Mouse (Mus musculus): ENCODE results near the gene Car9.

Car9 gene

DNA sequence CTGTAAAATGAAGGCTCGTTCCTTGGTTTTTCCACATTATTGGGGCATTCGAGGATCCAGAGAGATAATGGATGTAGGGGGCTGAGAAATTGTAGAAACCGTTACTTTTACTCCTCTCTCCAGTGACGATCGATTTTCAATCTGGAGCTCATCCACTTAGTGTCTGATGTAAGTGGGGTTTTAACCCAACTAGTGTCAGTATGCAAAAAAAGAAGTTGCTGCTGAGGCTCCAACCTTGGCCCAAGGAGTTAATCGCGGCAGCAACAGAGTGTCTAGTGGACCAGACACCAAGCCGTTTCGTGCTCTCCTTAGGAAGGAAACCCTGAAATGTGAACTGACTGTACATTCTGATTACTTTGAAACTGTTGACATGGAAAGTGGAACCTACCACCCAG lies 12.9 kb upstream of the Car9 start:
- DNase-seq: peak in 1 of 2 experiments; percentile 42

DNA sequence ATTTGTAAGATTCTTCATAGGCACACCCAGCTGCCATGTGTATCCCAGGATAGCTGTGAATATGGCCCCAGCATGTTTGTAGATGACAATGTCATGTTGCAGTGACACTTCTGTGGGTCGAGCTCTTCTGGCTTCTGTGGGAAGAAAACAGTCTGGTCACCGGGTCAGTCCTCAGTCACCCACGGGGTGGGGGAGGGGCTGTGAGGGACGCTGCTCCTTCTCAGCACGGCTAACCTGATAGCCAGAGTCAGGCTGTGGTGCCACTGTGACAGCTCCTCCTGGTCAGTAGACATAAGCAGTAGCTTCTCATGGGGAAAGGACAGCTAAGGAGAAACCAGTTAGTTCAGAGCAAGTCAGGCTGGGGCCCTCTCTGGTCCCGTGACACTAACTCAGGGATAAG lies 10.2 kb upstream of the Car9 start:
- DNase-seq: no peak

- no peak for DNase-seq
These were observed 9.4 kb upstream of the Car9 start for GRCm38 (mm10) chr4:43497405-43497804.

DNA sequence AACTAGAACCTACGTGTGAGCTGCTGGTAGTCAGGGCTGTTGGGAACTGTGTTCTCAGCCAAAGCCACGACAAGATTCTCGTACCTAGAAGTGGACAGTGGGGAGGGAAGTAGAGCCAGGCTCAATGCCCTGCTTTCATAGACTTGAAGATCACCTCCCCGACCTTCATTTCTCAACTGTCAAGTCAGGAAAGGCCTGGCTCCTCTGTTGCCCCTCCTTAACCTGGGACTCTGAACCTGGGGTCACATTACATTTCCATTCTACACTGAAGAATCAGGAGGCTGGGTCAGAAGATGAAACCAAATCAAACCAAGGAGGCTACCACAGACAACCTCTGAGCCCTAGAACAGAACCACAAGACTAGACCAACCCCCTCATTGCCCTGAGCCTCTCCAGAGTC lies 8.8 kb upstream of the Car9 start:
- no peak for DNase-seq

DNA sequence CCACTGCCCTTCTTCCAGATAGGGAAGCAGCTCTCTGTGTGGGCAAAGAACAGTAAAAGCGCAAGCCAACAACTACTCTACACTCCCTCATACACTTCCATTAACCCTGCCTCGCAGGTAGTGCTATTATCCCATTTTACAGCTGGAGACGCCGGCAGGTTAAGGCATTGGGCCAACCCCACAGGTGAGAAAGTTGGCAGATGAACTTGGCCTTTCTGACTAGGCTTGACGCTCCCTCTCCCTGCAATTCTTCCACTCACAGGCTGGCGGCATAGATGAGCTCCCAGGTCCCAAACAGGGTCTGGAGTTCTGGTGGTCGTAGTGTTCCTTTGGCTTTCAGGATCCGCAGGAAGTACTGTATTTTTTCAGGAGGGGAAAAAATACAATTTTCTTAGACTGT lies 7.8 kb upstream of the Car9 start:
- DNase-seq: peak; percentile 55 to 68

GRCm38 (mm10) chr4:43499407-43500333 lies 7.1 kb upstream of the Car9 start, which contains the start of gene Arhgef39:
Gene Arhgef39 (minus strand): TSS chr4:43499695.
- DNase-seq: peak; percentile 85 to 87

GRCm38 (mm10) chr4:43503041-43503440 lies 3.7 kb upstream of the Car9 start:
- no peak for DNase-seq

- DNase-seq: no peak
These were observed 3.3 kb upstream of the Car9 start for GRCm38 (mm10) chr4:43503506-43503905.

DNA sequence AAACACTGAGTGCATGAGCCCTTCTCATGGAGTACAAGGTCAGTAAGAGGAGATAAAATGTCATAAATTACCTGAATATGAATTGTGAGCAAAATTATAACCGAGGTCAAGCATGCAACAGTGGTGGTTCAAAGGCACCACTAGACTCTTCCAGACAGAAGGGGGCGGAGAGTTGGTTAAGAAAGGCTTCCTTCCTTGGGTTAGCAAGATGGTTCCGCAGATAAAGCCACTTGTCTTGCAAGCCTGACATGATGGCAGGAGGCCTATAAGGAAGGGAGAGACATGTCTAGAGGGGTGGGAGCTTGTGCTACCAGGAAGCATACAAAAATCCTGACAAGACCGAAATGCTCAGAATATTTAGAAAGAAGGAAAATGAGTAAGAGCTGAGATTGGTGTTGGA lies 2.5 kb upstream of the Car9 start:
- no peak for DNase-seq

GRCm38 (mm10) chr4:43506074-43506473 lies 692 bp upstream of the Car9 start:
- DNase-seq: no peak

- DNase-seq: peak; percentile 34 to 48
These were observed 1.3 kb downstream of the Car9 start for GRCm38 (mm10) chr4:43507938-43508665.

- no peak for DNase-seq
These were observed 1.9 kb downstream of the Car9 start for GRCm38 (mm10) chr4:43508666-43508997.

DNA sequence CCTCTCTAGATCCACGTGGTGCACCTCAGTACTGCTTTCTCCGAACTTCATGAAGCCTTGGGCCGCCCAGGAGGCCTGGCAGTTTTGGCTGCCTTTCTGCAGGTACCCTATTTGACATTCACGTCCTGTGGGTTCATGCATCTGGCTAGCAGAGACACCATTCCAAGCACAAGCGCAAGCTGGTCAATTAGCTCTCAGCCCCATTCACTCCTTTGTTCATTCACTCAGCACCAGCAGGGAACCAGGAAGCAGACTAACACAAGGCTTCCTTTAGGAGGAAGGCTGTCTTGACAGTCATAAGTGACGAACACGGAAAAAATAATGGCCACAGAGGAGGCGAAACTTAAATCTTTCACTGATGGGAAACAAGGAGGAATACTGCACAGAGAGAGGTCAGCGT lies 2.3 kb downstream of the Car9 start:
- no peak for DNase-seq

DNA sequence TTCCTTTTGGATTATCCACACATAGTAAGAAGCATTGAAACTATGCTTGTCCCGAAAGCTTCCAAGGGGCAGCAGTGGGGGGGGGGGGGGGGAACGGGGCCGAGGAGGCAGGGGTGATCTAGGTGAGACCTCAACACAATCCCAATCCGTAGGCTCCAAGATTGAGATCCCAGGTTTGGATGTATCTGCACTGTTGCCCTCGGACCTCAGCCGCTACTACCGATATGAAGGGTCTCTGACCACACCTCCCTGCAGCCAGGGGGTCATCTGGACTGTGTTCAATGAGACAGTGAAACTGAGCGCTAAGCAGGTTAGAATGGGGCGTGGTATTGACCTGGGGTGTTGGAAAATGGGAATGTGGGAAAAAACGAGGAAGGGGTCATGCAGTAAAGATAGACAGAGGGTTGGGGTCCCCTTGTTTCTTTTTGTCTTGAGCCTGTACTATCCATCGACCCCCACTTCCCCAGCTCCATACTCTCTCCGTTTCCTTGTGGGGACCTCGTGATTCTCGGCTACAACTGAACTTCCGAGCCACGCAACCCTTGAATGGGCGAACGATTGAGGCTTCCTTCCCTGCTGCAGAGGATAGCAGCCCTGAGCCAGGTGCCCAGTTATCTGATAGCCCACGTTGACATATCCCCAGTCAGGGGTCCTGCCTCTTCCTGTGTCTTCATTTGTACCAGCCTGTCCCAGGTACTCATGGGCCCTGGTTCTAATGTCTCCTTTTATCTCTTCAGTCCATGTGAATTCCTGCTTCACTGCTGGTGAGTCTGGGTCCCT lies 5.1 kb downstream of the Car9 start:
- no peak for DNase-seq

DNA sequence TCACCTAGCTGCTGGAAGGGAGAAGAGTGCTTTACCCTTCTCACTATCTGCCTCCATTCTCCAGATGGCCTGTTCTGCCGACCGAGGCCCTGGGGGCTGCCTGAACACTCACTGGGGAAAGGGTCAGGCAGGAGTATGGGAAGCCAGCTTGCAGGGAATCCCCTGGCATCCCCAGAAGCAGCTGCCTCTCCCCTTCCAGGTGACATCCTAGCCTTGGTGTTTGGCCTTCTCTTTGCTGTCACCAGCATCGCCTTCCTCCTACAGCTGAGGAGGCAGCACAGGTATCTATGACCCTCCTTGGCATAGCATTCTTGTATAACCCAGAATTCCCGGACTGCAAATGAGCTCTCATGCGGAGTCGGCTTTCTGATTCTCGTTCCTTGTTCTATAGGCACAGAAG lies 5.9 kb downstream of the Car9 start:
- no peak for DNase-seq

DNA sequence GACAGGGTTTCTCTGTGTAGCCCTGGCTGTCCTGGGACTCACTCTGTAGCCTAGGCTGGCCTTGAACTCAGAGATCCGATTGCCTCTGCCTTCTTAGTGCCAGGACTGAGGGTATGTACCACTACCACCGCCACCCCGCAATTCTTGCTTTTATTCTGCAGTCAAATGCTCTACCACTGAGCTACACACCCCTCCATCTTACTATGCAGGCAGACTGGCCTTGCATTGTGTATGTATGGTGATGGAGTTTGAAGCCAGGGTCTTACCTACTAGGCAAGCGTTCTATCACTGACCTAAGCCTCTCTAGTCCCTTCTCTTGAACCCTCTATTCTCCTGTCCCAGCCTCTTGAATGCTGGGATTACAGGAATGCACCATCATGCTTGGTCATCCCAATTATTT lies 6.5 kb downstream of the Car9 start:
- DNase-seq: no peak

DNA sequence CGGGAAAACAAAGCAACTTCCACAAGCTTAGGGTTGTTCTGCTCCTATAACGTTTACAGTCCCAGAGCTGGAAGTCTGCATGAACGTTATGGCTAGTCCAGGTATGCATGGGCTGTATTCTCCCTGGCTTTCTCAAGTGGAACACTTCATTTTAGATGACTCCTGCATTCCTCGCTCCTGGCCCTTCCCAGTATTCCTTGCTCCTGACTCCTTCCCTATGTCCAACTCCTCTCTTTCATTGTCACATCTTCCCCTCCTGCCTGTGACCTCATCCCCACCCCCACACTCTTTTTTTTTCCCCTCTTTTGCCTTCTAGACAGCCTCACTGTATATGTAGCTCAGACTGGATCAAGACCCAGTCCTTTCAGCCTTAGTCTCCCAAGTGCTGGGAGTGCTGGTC lies 7.0 kb downstream of the Car9 start:
- no peak for DNase-seq

GRCm38 (mm10) chr4:43515764-43516708 lies 9.3 kb downstream of the Car9 start:
- DNase-seq: no peak

DNA sequence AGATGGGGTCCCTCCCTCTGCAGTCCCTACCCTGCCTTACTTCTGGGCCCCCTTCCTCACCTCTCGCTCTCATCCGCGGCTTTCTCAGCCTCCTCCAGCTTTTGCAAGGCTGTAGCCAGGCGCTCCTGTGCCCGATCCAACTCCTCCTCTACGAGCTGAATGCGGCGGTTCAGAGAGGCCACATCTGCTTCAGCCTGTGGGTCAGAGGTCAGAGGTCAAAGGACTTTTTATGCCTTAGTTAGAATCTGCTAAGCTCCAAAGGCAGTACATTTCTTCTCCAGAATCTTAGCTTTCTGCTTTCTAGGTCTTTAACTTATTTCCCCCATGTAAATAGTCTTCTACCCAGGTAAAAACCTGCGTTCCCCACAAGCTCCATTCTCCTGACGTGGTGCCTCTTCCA lies 12.8 kb downstream of the Car9 start:
- no peak for DNase-seq

DNA sequence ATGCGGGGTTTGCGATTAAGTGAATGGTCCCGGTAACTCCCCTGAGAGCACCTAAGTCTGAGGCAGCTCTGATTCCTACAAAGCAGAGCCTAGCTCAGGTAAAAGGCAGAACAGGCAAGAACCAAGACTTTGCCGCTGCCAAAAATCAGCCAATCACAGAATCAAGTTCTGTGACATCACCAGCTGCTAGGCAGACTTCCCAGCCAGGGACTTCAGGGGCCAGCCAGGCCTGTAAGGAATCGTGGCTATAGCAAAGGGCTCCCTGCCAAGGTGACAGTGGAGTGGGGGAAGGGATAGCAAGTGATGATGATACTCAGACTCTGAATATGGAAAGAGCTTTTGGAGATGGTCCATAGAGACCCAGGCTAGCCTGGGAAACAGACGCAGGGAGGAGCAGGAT lies 13.2 kb downstream of the Car9 start:
- peak; percentile 97 for DNase-seq

GRCm38 (mm10) chr4:43527880-43528279 lies 21.1 kb downstream of the Car9 start:
- peak in 1 of 2 experiments; percentile 39 for DNase-seq

DNA sequence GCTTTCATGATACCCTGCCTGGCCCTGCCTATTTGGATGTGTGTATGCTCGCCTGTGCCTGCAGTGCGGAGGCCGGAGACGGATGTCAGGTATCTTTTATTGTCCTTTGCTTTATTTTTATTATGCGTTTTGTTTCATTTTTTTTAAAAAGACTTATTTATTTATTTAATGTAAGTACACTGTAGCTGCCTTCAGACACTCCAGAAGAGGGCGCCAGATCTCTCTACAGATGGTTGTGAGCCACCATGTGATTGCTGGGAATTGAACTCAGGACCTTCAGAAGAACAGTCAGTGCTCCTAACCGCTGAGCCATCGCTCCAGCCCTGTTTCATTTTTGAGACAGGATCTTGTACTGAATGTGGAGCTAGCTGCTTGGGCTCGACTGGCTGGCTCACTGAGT lies 21.7 kb downstream of the Car9 start:
- DNase-seq: peak in 1 of 2 experiments; percentile 49

Data from cerebellum, postnatal 14 days (tissue).